Mouse (Mus musculus) forebrain, embryonic 14.5 days (tissue): ENCODE measurements around the gene Prps1l3. TPM values are rescaled to one million over a fixed set of nuclear protein-coding genes. Genes with fewer than 3 reads are reported as not detected.
A peak's percentile ranks its signal among the peaks of the same experiment; 100 is the strongest.

Experiments used
- ATAC-seq: fragments of 200-750 bp; cut with Nextera tagmentation; 2 replicates; pipeline ENCODE4 v1.8.0; 2017; ENCODE audit warnings: mild to moderate bottlenecking, moderate library complexity
- DNase-seq: peaks from one replicate; pipeline ENCODE4 v3.0.0-alpha.2; 2015; ENCODE audit warnings: low spot score
- H3K27ac ChIP-seq: fragments of 300-500 bp; sonication (generic); 2 replicates; pipeline ENCODE4 v1.5.1; 2014; ENCODE audit warnings: low read depth, mild to moderate bottlenecking, control low read depth, low read length, moderate library complexity
- H3K27me3 ChIP-seq: fragments of 300-500 bp; sonication (generic); replicated peaks from 2 replicates; pipeline ENCODE4 v1.6.1; 2014; ENCODE audit warnings: low read length, control low read depth, mixed read lengths; ENCODE audit not compliant: control insufficient read depth, insufficient read depth
- H3K36me3 ChIP-seq: fragments of 300-500 bp; sonication (generic); 2 replicates; pipeline ENCODE4 v1.6.1; 2014; ENCODE audit warnings: low read length, control low read depth; ENCODE audit not compliant: control insufficient read depth, insufficient read depth
- H3K4me1 ChIP-seq: fragments of 300-500 bp; sonication (generic); 2 replicates; pipeline ENCODE4 v1.6.1; 2014; ENCODE audit warnings: antibody characterized with exemption, low read length, control low read depth; ENCODE audit not compliant: control insufficient read depth, insufficient read depth
- H3K4me2 ChIP-seq: fragments of 300-500 bp; sonication (generic); 2 replicates; pipeline ENCODE4 v1.6.1; 2014; ENCODE audit warnings: mild to moderate bottlenecking, control low read depth, low read length
- H3K4me3 ChIP-seq: fragments of 300-500 bp; sonication (generic); 2 replicates; pipeline ENCODE4 v1.5.1; 2014; ENCODE audit warnings: low read depth, low read length, control low read depth
- H3K9ac ChIP-seq: fragments of 300-500 bp; sonication (generic); 2 replicates; pipeline ENCODE4 v1.6.1; 2014; ENCODE audit warnings: mild to moderate bottlenecking, low read length, control low read depth, moderate library complexity
- H3K9me3 ChIP-seq: fragments of 300-500 bp; sonication (generic); replicated peaks from 2 replicates; pipeline ENCODE4 v1.6.1; 2016; ENCODE audit warnings: low read length, control low read depth, mixed read lengths; ENCODE audit not compliant: control insufficient read depth
- WGBS: fragments of 180-500 bp; shearing (Covaris S2); extraction: QIAGEN DNeasy Blood & Tissue Kit; methylation state at CpG from one replicate; pipeline ENCODE4 v1.1.7; 2014; 5-methylcytosine and 5-hydroxymethylcytosine counted together
- polyA plus RNA-seq: library from polyadenylated mRNA; unstranded; fragments of >200 nt; fragmentation: Nextera tagmentation; extraction: Ambion mirVana; gene quantifications from 2 replicates; pipeline ENCODE4 v1.2.1, GENCODE M21; 2014

Gene Prps1l3
- 50.4 and 51.1 TPM in 2 replicates for polyA plus RNA-seq

DNA sequence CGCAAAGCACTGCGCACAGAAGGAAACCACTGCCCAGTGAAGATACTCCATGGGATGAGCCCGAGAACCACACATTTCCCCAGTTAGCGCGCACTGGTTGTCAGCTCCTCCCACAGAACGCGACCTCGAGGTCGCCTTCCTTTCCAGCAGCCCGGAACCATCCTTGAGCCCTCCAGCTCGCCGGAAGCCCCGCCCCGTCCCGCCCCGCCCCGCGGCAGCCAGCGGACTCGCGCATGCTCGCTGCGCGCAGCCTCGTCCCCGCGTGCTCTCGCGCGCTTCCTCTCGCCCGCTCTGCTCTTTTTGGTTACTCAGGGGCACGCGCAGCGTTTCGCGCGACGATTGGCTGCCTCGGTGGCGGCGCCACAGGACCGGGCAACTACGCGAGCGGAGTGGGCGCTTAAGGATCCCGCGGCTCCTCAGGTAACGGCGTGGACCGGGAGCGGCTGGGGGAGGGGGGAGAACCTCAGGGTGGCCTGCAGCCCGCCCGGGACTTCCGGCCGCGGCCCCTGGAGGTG, at the start of gene Prps1l3, which contains the start of gene Mipol1:
Gene Prps1l3, plus strand, starts transcription at position 221 of the 515 bp plus-strand sequence.
Gene Mipol1, plus strand, starts transcription at position 236 of the 515 bp plus-strand sequence.
- DNase-seq (peak; percentile 95), ATAC-seq (peak; percentile 98)
- peak within 1 kb of the TSS; percentile 65 for H3K4me2 ChIP-seq
- H3K36me3 ChIP-seq = no peaks in the 10 kb centered on the region
- H3K27ac ChIP-seq = peak within 1 kb of the TSS; percentile 78
- peaks cover 8% of the 10 kb centered on the region; the same call in 1 of the 2 replicates for H3K4me1 ChIP-seq
- peak within 1 kb of the TSS; percentile 77 for H3K4me3 ChIP-seq
- H3K9me3 ChIP-seq = no peaks in the 10 kb centered on the region
- under 1% methylated on average over 57 of the region's 58 CpGs for WGBS
- H3K27me3 ChIP-seq = no peaks in the 10 kb centered on the region
- peak within 1 kb of the TSS; percentile 83 for H3K9ac ChIP-seq

- no peaks in the 10 kb centered on the region for H3K27me3 ChIP-seq
- peak; percentile 37 for DNase-seq
- no peaks in the 10 kb centered on the region for H3K4me1 ChIP-seq
- no peak overlapping the region for H3K4me3 ChIP-seq
- 68% methylated on average over 2 of the region's 2 CpGs for WGBS
- H3K27ac ChIP-seq = no peak overlapping the region
- no peak overlapping the region for H3K4me2 ChIP-seq
- no peak for ATAC-seq
- no peaks in the 10 kb centered on the region for H3K36me3 ChIP-seq
- no peak overlapping the region for H3K9ac ChIP-seq
- no peaks in the 10 kb centered on the region for H3K9me3 ChIP-seq
These were observed 45.6 kb upstream of the Prps1l3 start for GRCm38 (mm10) chr12:57184401-57185147.

- Histone ChIP-seq H3K4me3 (no peak overlapping the region), H3K27ac (no peak overlapping the region), H3K36me3 (no peaks in the 10 kb centered on the region), H3K9ac (no peak overlapping the region), H3K4me2 (no peak overlapping the region), H3K27me3 (no peaks in the 10 kb centered on the region), H3K4me1 (no peaks in the 10 kb centered on the region), H3K9me3 (no peaks in the 10 kb centered on the region)
- WGBS = 0% methylated on average over 1 of the region's 1 CpGs
- peak; percentile 39 for DNase-seq
- ATAC-seq = no peak; the same call in 1 of the 2 replicates
These were observed 44.7 kb upstream of the Prps1l3 start for GRCm38 (mm10) chr12:57185475-57185874.

- no peaks in the 10 kb centered on the region for H3K27me3 ChIP-seq
- DNase-seq = no peak
- no peak overlapping the region for H3K4me2 ChIP-seq
- H3K36me3 ChIP-seq = no peaks in the 10 kb centered on the region
- WGBS = 79% methylated on average over 2 of the region's 2 CpGs
- no peak for ATAC-seq
- H3K9me3 ChIP-seq = no peaks in the 10 kb centered on the region
- H3K4me1 ChIP-seq = no peaks in the 10 kb centered on the region
- no peak overlapping the region for H3K9ac ChIP-seq
- H3K4me3 ChIP-seq = no peak overlapping the region
- no peak overlapping the region for H3K27ac ChIP-seq
These were observed 44.1 kb upstream of the Prps1l3 start for GRCm38 (mm10) chr12:57186126-57186525.

DNA sequence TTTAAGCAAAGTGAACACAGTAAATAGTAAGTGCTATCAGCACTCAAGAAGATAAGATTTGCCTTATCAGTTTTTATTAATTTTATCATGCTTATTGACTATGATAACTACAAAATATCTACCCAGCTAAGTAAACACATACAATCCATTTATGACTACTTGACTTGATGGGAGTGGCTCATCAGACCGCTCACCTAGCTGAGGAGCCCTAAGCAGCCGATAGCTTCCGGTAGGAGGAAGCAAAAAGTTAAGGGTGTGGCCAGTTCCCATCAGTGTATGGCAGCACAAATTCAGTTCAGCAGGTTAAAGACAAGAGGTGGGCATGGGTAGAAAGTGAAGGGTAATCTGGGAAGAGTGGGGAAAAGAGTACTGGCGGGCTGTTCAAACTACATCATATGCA, 43.2 kb upstream of the Prps1l3 start:
- Histone ChIP-seq H3K4me3 (no peak overlapping the region), H3K9me3 (no peaks in the 10 kb centered on the region), H3K27ac (no peak overlapping the region), H3K4me2 (no peak overlapping the region), H3K36me3 (no peaks in the 10 kb centered on the region), H3K27me3 (no peaks in the 10 kb centered on the region), H3K4me1 (no peaks in the 10 kb centered on the region), H3K9ac (no peak overlapping the region)
- DNase-seq = no peak
- 90% methylated on average over 4 of the region's 4 CpGs for WGBS
- no peak for ATAC-seq

DNA sequence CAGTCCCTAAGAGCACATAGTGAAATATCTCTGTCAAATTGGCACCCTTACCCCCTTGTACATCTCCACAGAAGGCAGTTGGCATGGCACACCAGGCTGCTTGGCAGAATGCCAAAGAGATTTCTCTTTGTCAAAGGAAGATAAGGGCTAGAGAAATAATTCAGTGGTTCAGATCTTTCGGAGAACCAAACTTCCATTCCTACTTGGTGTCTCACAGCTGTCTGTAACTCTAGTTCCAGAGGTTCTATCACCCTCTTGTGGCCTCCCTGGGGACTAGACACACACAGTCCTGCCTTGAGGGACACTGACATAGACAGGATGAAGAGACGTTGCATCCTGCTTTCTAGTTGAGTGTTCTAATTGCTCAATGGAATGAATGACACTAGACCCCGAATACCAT, 35.6 kb upstream of the Prps1l3 start:
- Histone ChIP-seq H3K9ac (no peak overlapping the region), H3K4me2 (no peak overlapping the region), H3K27me3 (peaks cover 8% of the 10 kb centered on the region; the same call in 1 of the 2 replicates), H3K4me3 (no peak overlapping the region), H3K4me1 (no peaks in the 10 kb centered on the region), H3K36me3 (no peaks in the 10 kb centered on the region), H3K9me3 (no peaks in the 10 kb centered on the region), H3K27ac (no peak overlapping the region)
- DNase-seq (peak; percentile 68), ATAC-seq (peak; percentile 58; the same call in 1 of the 2 replicates)
- 25% methylated on average over 3 of the region's 3 CpGs for WGBS

DNA sequence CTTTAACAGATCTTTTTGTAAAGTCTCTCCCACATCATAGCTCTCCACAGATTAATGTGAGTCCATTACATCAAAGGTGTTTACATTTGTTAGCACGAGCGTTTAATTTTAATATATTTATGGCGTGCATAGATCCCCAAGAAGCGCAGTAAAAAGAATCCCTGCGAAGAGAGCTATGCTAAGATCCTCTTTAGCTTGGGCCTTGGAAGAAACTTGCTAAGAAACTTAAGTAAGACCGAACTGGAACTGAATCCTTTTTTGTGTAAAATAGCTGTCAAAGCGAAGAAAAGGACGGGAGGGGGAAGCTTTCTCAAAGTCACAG, 34.0 kb upstream of the Prps1l3 start:
- Histone ChIP-seq H3K4me1 (no peaks in the 10 kb centered on the region), H3K36me3 (no peaks in the 10 kb centered on the region), H3K4me3 (peak overlapping the region; percentile 40), H3K9ac (peak overlapping the region; percentile 54), H3K27me3 (peaks cover 8% of the 10 kb centered on the region; the same call in 1 of the 2 replicates), H3K27ac (no peak overlapping the region), H3K4me2 (peak overlapping the region; percentile 85), H3K9me3 (no peaks in the 10 kb centered on the region)
- ATAC-seq = no peak
- 10% methylated on average over 8 of the region's 8 CpGs for WGBS
- DNase-seq = no peak

DNA sequence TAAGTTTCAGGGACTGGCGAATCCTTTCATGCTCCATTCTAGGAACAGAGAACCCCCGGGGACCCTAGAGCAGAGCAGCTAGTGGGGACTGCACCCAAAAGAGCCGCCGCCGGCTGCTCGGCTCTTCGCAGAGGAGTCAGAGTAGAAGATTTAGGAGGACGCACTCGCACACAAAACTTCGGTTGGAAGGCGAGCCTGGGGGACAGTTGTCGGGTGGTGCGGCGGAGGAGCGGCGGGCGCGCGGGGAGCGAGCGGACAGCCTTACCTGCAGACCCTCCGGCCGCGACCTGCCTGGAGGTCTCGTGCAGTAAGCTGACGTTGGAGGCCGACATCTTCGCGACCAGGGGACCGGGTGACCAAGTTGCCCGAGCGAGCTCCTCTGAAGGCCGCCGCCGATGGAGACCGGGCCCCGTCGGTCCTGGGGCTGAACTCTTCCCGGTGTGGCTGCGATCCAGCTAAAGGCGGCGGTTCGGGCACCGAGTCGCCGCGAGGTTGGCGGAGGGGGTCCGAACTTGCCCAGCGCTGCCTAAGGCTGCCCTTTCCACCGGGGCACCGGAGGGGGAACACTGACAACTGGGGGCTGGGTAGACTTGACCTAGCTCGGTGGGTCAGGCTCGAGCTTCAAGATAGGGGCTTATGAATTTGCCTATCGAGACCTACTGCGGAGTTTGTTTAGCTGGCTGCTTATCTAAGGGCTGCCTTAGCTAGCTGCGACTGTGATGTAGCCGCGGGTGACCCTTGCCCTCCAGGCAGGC, 33.4 kb upstream of the Prps1l3 start:
- DNase-seq (peak; percentile 33), ATAC-seq (peak; percentile 47)
- Histone ChIP-seq H3K9ac (peak overlapping the region; percentile 54), H3K4me1 (no peaks in the 10 kb centered on the region), H3K27ac (no peak overlapping the region), H3K27me3 (peaks cover 8% of the 10 kb centered on the region; the same call in 1 of the 2 replicates), H3K4me2 (peak overlapping the region; percentile 85), H3K9me3 (no peaks in the 10 kb centered on the region), H3K4me3 (peak overlapping the region; percentile 40), H3K36me3 (no peaks in the 10 kb centered on the region)
- under 1% methylated on average over 59 of the region's 59 CpGs for WGBS
